Mouse (Mus musculus) CH12.LX (cell line): ENCODE data around the gene Slc44a5. TPM values are rescaled to one million over a fixed set of nuclear protein-coding genes. Genes with fewer than 3 reads are reported as not detected.

ENCODE experiments used
- DNase-seq: peaks from one replicate; pipeline ENCODE4 v3.0.0-alpha.2; 2013; ENCODE audit errors: extremely low read depth
- H3K27ac ChIP-seq: 2 replicates; pipeline ENCODE4 v1.5.1; 2012; ENCODE audit warnings: low read depth, mild to moderate bottlenecking, control low read depth, moderate library complexity; ENCODE audit not compliant: insufficient read depth
- H3K27me3 ChIP-seq: replicated peaks from 2 replicates; pipeline ENCODE3; 2012; ENCODE audit warnings: inconsistent platforms
- H3K36me3 ChIP-seq, 2 experiments: replicated peaks in 1 of 2; 2 replicates each; pipeline versions ENCODE3 to v1.6.1; 2012; ENCODE audit warnings: inconsistent platforms in 1 of 2, low read length in 1 of 2, mild to moderate bottlenecking in 1 of 2, mixed read lengths in 1 of 2, moderate library complexity in 1 of 2; ENCODE audit not compliant: control insufficient read depth in 1 of 2, insufficient read depth in 1 of 2
- H3K4me1 ChIP-seq, 2 experiments: 2 replicates each; pipeline ENCODE4 v1.6.1; 2012; ENCODE audit warnings: inconsistent platforms in 1 of 2, moderate library complexity in 1 of 2; ENCODE audit not compliant: insufficient read depth in 2 of 2, control insufficient read depth in 1 of 2
- H3K4me2 ChIP-seq: 2 replicates; pipeline ENCODE4 v1.6.1; 2012; ENCODE audit warnings: low read depth, mild to moderate bottlenecking, control low read depth; ENCODE audit not compliant: poor library complexity, insufficient read depth, severe bottlenecking
- H3K4me3 ChIP-seq, 3 experiments: fragments of 150-350 bp in 1 of 3; sonication (generic) in 1 of 3; replicated peaks in 1 of 3; 2 replicates each; pipeline versions ENCODE3 to v1.5.1; 2011 to 2012; ENCODE audit warnings: low read depth in 2 of 3, low read length in 2 of 3, mild to moderate bottlenecking in 2 of 3, moderate library complexity in 2 of 3, control low read depth in 1 of 3, improper control_type of control experiment in 1 of 3, inconsistent platforms in 1 of 3, mixed read lengths in 1 of 3; ENCODE audit not compliant: poor library complexity in 1 of 3
- H3K79me2 ChIP-seq: replicated peaks from 2 replicates; pipeline ENCODE4 v1.6.1; 2012; ENCODE audit warnings: mild to moderate bottlenecking, moderate library complexity; ENCODE audit not compliant: control insufficient read depth, poor library complexity, insufficient read depth, severe bottlenecking; ENCODE audit errors: extremely low read depth
- H3K9ac ChIP-seq: 2 replicates; pipeline ENCODE4 v1.6.1; 2012; ENCODE audit warnings: low read depth, mild to moderate bottlenecking, control low read depth, moderate library complexity; ENCODE audit not compliant: insufficient read depth
- H3K9me3 ChIP-seq: replicated peaks from 2 replicates; pipeline ENCODE3; 2012; ENCODE audit warnings: low read length, inconsistent platforms, mixed read lengths
- CTCF ChIP-seq, 2 experiments: IDR thresholded peaks in 1 of 2; conservative IDR thresholded peaks in 1 of 2; 2 replicates each; pipeline ENCODE4 v1.5.1; 2011 to 2012; ENCODE audit warnings: low read depth in 2 of 2, low read length in 2 of 2, improper control_type of control experiment in 1 of 2, inconsistent platforms in 1 of 2, mild to moderate bottlenecking in 1 of 2, moderate library complexity in 1 of 2
- EP300 ChIP-seq: IDR thresholded peaks from 2 replicates; pipeline ENCODE4 v1.6.1; 2011; ENCODE audit warnings: low read length, improper control_type of control experiment
- ETS1 ChIP-seq: conservative IDR thresholded peaks from 2 replicates; pipeline ENCODE4 v1.6.1; 2012; ENCODE audit warnings: low read depth, mild to moderate bottlenecking, inconsistent platforms, low read length, improper control_type of control experiment, moderate library complexity
- GABPA ChIP-seq: IDR thresholded peaks from 2 replicates; pipeline ENCODE4 v1.6.1; 2012; ENCODE audit warnings: low read depth, low read length, improper control_type of control experiment, inconsistent platforms; ENCODE audit not compliant: insufficient replicate concordance
- HCFC1 ChIP-seq: IDR thresholded peaks from 2 replicates; pipeline ENCODE4 v1.6.1; 2012; ENCODE audit warnings: low read depth, mild to moderate bottlenecking, inconsistent platforms, low read length, improper control_type of control experiment
- JUND ChIP-seq: conservative IDR thresholded peaks from 2 replicates; pipeline ENCODE4 v1.6.1; 2011; ENCODE audit warnings: low read depth, low read length, improper control_type of control experiment
- MEF2A ChIP-seq: IDR thresholded peaks from 2 replicates; pipeline ENCODE4 v1.6.1; 2014; ENCODE audit warnings: low read depth, mild to moderate bottlenecking, inconsistent platforms, low read length, improper control_type of control experiment, borderline replicate concordance
- MYC ChIP-seq: IDR thresholded peaks from 2 replicates; pipeline ENCODE4 v1.6.1; 2011; ENCODE audit warnings: low read depth, mild to moderate bottlenecking, improper control_type of control experiment, low read length
- RCOR1 ChIP-seq: conservative IDR thresholded peaks from 2 replicates; pipeline ENCODE4 v1.6.1; 2012; ENCODE audit warnings: low read depth, mild to moderate bottlenecking, inconsistent platforms, low read length, improper control_type of control experiment
- SMC3 ChIP-seq: IDR thresholded peaks from 2 replicates; pipeline ENCODE4 v1.6.1; 2011; ENCODE audit warnings: low read depth, low read length, improper control_type of control experiment
- TBP ChIP-seq: conservative IDR thresholded peaks from 2 replicates; pipeline ENCODE4 v1.6.1; 2011; ENCODE audit warnings: low read depth, low read length, improper control_type of control experiment
- TCF12 ChIP-seq: IDR thresholded peaks from 2 replicates; pipeline ENCODE4 v1.6.1; 2014; ENCODE audit warnings: low read depth, mild to moderate bottlenecking, inconsistent platforms, low read length, improper control_type of control experiment
- ZNF384 ChIP-seq: IDR thresholded peaks from 2 replicates; pipeline ENCODE4 v1.6.1; 2012; ENCODE audit warnings: low read depth, low read length, improper control_type of control experiment, inconsistent platforms
- dilution Hi-C: fragments of 300-500 bp; cut with MboI; formaldehyde crosslinking; loops from 2 replicates; pipeline ENCODE4 v1.14.3; 2020; ENCODE audit warnings: low sequenced_read_pairs; ENCODE audit not compliant: extremely low pct_unique_long_range_greater_than_20kb, extremely low pct_ligation_motif_present
- in situ Hi-C: fragments of 300-500 bp; cut with MboI; formaldehyde crosslinking; loops from 3 replicates; pipeline ENCODE4 v1.14.3; 2019; ENCODE audit warnings: low sequenced_read_pairs, low pct_ligation_motif_present, low pct_unique_long_range_greater_than_20kb, mixed read lengths
- polyA plus RNA-seq: library from polyadenylated mRNA; unstranded; fragments of >175 nt; gene quantifications from 2 replicates; pipeline ENCODE4 v1.2.1, GENCODE M21; 2012; ENCODE audit warnings: low read depth; ENCODE audit not compliant: insufficient read length
- total RNA-seq, 2 experiments: library from RNA; depleted of rRNA; stranded (reverse); fragments of 300-350 nt in 1 of 2; fragments of >200 nt in 1 of 2; gene quantifications; 2 replicates each; pipeline ENCODE4 v1.2.3; 2012 to 2014

Gene Slc44a5
- total and polyA plus RNA-seq, 3 experiments: not detected

GRCm38 (mm10) chr3:153935878-153936277 lies 37.4 kb upstream of the Slc44a5 start:
- no peaks in the 10 kb centered on the region for H3K9me3 ChIP-seq
- no peak for TF ChIP-seq HCFC1
- no peak for TF ChIP-seq ZNF384
- TF ChIP-seq ETS1: no peak
- TF ChIP-seq CTCF (conservative IDR thresholded peaks at IDR 0.05 in 1 of 2, IDR thresholded peaks at IDR 0.05 in 1 of 2; ENCODE audit: low read depth in 2 of 2, low read length in 2 of 2): no peak
- peak; percentile 65; the same call in 1 of the 2 replicates for TF ChIP-seq MEF2A
- TF ChIP-seq, all 38 proteins: peak for 1
- no peak overlapping the region for H3K27ac ChIP-seq
- no peak overlapping the region for H3K4me2 ChIP-seq
- dilution Hi-C loops (no loop called here), in situ Hi-C loops (no loop called here)
- DNase-seq: no peak
- H3K79me2 ChIP-seq: no peaks in the 10 kb centered on the region
- no peak overlapping the region for H3K4me3 ChIP-seq
- H3K27me3 ChIP-seq: no peaks in the 10 kb centered on the region
- H3K36me3 ChIP-seq: peaks cover 69 to 96% of the 10 kb centered on the region in 2 experiments
- peaks cover 0 to 15% of the 10 kb centered on the region in 2 experiments; a peak in 2 of 4 replicates for H3K4me1 ChIP-seq
- no peak overlapping the region for H3K9ac ChIP-seq

GRCm38 (mm10) chr3:153937116-153937810 lies 36.0 kb upstream of the Slc44a5 start:
- TF ChIP-seq CTCF (conservative IDR thresholded peaks at IDR 0.05 in 1 of 2, IDR thresholded peaks at IDR 0.05 in 1 of 2; ENCODE audit: low read depth in 2 of 2, low read length in 2 of 2): no peak
- TF ChIP-seq TCF12: no peak
- no peak for TF ChIP-seq ZNF384
- no peak for TF ChIP-seq TBP
- no peak for TF ChIP-seq GABPA
- no peak for TF ChIP-seq SMC3
- TF ChIP-seq MYC: no peak
- no peak for TF ChIP-seq RCOR1
- no peak for TF ChIP-seq JUND
- TF ChIP-seq EP300: no peak
- no peak for TF ChIP-seq ETS1
- in situ Hi-C loops (no loop called here), dilution Hi-C loops (no loop called here)
- no peaks in the 10 kb centered on the region for H3K9me3 ChIP-seq
- H3K4me2 ChIP-seq: no peak overlapping the region
- H3K27me3 ChIP-seq: no peaks in the 10 kb centered on the region
- H3K27ac ChIP-seq: no peak overlapping the region
- DNase-seq: no peak
- H3K36me3 ChIP-seq: peaks cover 63 to 96% of the 10 kb centered on the region in 2 experiments
- no peak overlapping the region for H3K4me3 ChIP-seq
- no peak overlapping the region for H3K9ac ChIP-seq
- H3K4me1 ChIP-seq: peaks cover 0 to 23% of the 10 kb centered on the region in 2 experiments; a peak in 2 of 4 replicates
- H3K79me2 ChIP-seq: peaks cover 3% of the 10 kb centered on the region; the same call in 1 of the 2 replicates
